Mouse (Mus musculus): ENCODE data around the gene Zfhx3. TPM values are rescaled to one million over a fixed set of nuclear protein-coding genes. Genes with fewer than 3 reads are reported as not detected.
A peak's percentile ranks its signal among the peaks of the same experiment; 100 is the strongest.

Zfhx3 gene
- polyA plus RNA-seq, 1 experiment from 2014 or later = 15.7 TPM

DNA sequence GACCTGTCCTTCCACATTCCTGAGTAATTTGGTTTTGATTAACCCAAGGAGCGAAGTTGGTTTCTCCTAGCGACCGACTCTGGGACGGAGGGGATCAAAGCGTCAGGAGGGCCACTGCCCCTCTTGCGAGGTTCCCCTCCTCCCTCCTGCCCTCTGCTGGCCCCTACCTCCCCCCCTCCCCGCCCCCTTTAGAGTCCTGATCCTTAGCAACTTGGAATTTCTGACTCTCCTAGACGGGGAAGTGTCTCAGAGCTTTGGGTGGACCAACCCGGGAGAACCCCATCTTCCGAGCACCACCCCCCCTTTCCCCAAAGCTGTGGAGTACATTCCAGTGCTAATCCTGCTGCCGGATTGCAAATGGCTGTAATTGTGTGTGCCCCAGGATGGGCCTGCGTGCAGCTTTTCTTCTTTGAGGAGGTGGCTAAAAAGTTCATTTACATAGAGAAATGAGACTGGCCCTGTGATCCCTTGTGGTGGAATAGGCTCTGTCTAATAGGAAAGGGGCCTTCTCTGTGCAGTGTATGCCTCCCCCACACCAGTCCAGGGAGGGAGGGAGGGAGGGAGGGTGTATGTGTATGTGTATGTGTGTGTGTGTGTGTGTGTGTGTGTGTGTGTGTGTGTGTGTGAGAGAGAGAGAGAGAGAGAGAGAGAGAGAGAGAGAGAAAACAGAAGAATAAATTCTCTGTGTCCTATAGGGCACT, 784.2 kb downstream of the Zfhx3 start:
- DNase-seq (ENCODE audit: low spot score) = no peak
- Histone ChIP-seq H3K27me3 (replicated peaks; ENCODE audit: control insufficient read depth, insufficient read depth, low read length) (no peaks in the 10 kb centered on the region), H3K27ac (ENCODE audit: low read depth) (peak overlapping the region; percentile 35; the same call in 1 of the 2 replicates), H3K4me2 (ENCODE audit: low read length) (peak overlapping the region; percentile 29; the same call in 1 of the 2 replicates), H3K9me3 (ENCODE audit: control insufficient read depth, low read length) (no peaks in the 10 kb centered on the region), H3K4me1 (replicated peaks; ENCODE audit: control insufficient read depth, insufficient read depth, low read length) (peaks cover 80% of the 10 kb centered on the region), H3K9ac (ENCODE audit: low read length) (no peak overlapping the region), H3K36me3 (ENCODE audit: control insufficient read depth, insufficient read depth, low read length) (no peaks in the 10 kb centered on the region), H3K4me3 (ENCODE audit: low read depth, low read length) (no peak overlapping the region)
- peak; percentile 37 for ATAC-seq (replicated peaks; ENCODE audit: low FRiP score, low TSS enrichment, low read depth)
- 21% methylated on average over 12 of the region's 12 CpGs for WGBS

DNA sequence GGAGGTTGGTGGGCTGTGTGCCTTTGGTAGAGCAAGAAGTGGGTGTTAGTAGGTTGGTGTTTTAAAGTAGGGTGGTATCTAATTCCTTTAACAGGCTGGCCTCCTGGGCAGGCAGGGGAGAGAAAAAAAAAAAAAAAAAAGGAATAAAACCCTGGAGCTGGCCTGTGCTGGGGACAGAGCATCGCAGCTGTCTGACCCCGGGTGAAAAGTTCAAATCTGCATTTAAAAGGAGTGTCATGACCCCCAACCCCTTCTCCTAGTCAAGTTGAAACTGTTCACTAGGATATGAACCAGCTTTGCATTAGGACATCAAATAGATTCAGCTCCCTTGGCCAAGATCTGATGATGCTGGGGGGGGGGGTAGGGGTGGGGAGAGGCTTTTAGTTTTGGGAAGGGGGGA, 786.7 kb downstream of the Zfhx3 start:
- DNase-seq (ENCODE audit: low spot score) = no peak
- Histone ChIP-seq H3K4me3 (ENCODE audit: low read depth, low read length) (no peak overlapping the region), H3K4me1 (replicated peaks; ENCODE audit: control insufficient read depth, insufficient read depth, low read length) (peaks cover 81% of the 10 kb centered on the region), H3K36me3 (ENCODE audit: control insufficient read depth, insufficient read depth, low read length) (no peaks in the 10 kb centered on the region), H3K9me3 (ENCODE audit: control insufficient read depth, low read length) (no peaks in the 10 kb centered on the region), H3K27me3 (replicated peaks; ENCODE audit: control insufficient read depth, insufficient read depth, low read length) (no peaks in the 10 kb centered on the region), H3K4me2 (ENCODE audit: low read length) (no peak overlapping the region), H3K9ac (ENCODE audit: low read length) (no peak overlapping the region), H3K27ac (ENCODE audit: low read depth) (no peak overlapping the region)
- WGBS = 10% methylated on average over 2 of the region's 2 CpGs
- no peak for ATAC-seq (replicated peaks; ENCODE audit: low FRiP score, low TSS enrichment, low read depth)

DNA sequence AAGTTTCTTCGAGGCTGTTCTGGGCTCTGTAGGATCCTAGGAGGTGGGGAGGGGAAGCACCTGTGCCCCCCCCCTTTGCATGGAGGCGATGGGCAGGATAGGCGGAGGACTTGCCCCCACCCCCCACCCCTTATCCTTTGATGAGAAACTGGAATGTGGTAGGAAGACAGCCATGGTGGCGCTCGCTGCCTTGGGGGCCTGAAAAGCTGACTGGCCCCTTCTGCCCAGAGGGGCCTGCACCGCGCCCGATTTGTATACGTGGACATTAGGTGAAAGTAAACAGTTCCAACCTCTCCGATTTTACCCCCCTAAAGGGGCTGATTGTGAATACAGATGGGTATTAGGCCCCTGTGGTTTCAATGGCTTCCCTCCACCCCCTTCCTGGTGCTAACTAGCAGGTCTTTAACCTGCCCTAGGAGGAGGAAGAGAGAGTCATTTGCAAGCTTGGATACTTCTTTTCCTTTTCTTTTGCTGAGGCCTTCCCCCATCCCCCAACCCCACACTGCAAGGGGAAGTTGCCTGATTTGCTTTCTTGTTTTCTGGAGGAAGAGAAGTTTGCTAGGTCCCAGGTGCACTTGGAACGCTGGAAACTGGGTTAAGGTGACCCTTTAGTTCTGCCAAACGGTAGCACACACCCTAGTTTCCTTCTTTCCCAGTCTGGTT, 787.4 kb downstream of the Zfhx3 start:
- Histone ChIP-seq H3K4me3 (ENCODE audit: low read depth, low read length) (no peak overlapping the region), H3K36me3 (ENCODE audit: control insufficient read depth, insufficient read depth, low read length) (no peaks in the 10 kb centered on the region), H3K27ac (ENCODE audit: low read depth) (no peak overlapping the region), H3K27me3 (replicated peaks; ENCODE audit: control insufficient read depth, insufficient read depth, low read length) (no peaks in the 10 kb centered on the region), H3K9ac (ENCODE audit: low read length) (no peak overlapping the region), H3K9me3 (ENCODE audit: control insufficient read depth, low read length) (no peaks in the 10 kb centered on the region), H3K4me1 (replicated peaks; ENCODE audit: control insufficient read depth, insufficient read depth, low read length) (peaks cover 82% of the 10 kb centered on the region), H3K4me2 (ENCODE audit: low read length) (no peak overlapping the region)
- DNase-seq (ENCODE audit: low spot score) (no peak), ATAC-seq (replicated peaks; ENCODE audit: low FRiP score, low TSS enrichment, low read depth) (no peak)
- WGBS = 24% methylated on average over 12 of the region's 12 CpGs

DNA sequence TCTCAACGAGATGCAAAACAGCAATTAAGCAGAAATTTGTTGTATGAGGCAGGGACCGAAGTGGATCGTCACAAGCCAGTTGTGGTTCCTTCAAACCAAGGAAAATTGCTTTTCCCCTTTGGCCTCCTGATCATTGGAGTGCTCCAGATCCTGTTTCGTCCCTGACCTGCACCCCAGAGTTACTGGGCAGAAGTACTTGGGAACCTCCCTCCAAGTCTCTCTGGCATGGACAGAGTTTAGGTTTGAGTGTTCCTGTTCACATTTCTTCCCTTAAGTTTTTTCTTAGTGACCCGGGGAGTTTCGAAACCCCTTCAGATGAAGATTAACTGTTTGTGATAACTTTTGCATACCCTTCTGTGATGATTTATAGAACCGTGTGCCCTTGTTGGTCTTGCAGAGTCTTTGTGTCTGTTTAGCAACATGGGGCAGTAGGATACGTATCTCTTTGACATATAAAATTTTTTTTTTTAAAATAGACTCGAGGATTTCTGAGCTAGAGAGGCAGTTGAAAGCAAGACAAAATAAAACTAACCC, 788.5 kb downstream of the Zfhx3 start:
- Histone ChIP-seq H3K9ac (ENCODE audit: low read length) (no peak overlapping the region), H3K4me3 (ENCODE audit: low read depth, low read length) (no peak overlapping the region), H3K9me3 (ENCODE audit: control insufficient read depth, low read length) (no peaks in the 10 kb centered on the region), H3K36me3 (ENCODE audit: control insufficient read depth, insufficient read depth, low read length) (no peaks in the 10 kb centered on the region), H3K4me2 (ENCODE audit: low read length) (no peak overlapping the region), H3K27me3 (replicated peaks; ENCODE audit: control insufficient read depth, insufficient read depth, low read length) (no peaks in the 10 kb centered on the region), H3K27ac (ENCODE audit: low read depth) (no peak overlapping the region), H3K4me1 (replicated peaks; ENCODE audit: control insufficient read depth, insufficient read depth, low read length) (peaks cover 85% of the 10 kb centered on the region)
- DNase-seq (ENCODE audit: low spot score) (no peak), ATAC-seq (replicated peaks; ENCODE audit: low FRiP score, low TSS enrichment, low read depth) (no peak)
- WGBS = 31% methylated on average over 9 of the region's 9 CpGs

DNA sequence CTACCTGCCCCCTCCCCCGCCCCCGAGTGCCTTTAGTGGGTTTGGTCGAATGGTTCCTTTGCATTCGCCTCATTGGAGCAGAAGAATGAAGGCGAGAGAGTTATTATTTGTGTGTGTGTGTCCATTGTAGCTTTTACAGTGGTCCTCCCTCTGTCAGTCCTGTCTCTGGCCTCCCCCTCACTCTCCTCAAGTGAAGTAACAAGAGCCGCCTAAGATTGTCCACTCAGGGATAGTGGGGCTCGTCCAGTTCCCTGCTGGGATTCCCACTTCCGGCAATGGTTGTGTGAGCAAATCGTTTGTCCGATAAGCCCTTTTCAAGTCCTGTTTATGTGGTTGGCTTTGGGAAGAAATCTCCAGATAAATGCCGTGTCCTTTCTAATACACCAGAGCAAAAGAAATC, 790.1 kb downstream of the Zfhx3 start:
- ATAC-seq (replicated peaks; ENCODE audit: low FRiP score, low TSS enrichment, low read depth) (no peak), DNase-seq (ENCODE audit: low spot score) (no peak)
- H3K4me3 ChIP-seq (ENCODE audit: low read depth, low read length) = no peak overlapping the region
- H3K9me3 ChIP-seq (ENCODE audit: control insufficient read depth, low read length) = no peaks in the 10 kb centered on the region
- WGBS = 54% methylated on average over 11 of the region's 11 CpGs
- H3K27me3 ChIP-seq (replicated peaks; ENCODE audit: control insufficient read depth, insufficient read depth, low read length) = no peaks in the 10 kb centered on the region
- H3K4me2 ChIP-seq (ENCODE audit: low read length) = no peak overlapping the region
- H3K27ac ChIP-seq (ENCODE audit: low read depth) = no peak overlapping the region
- H3K36me3 ChIP-seq (ENCODE audit: control insufficient read depth, insufficient read depth, low read length) = no peaks in the 10 kb centered on the region
- H3K4me1 ChIP-seq (replicated peaks; ENCODE audit: control insufficient read depth, insufficient read depth, low read length) = peaks cover 92% of the 10 kb centered on the region
- H3K9ac ChIP-seq (ENCODE audit: low read length) = no peak overlapping the region

DNA sequence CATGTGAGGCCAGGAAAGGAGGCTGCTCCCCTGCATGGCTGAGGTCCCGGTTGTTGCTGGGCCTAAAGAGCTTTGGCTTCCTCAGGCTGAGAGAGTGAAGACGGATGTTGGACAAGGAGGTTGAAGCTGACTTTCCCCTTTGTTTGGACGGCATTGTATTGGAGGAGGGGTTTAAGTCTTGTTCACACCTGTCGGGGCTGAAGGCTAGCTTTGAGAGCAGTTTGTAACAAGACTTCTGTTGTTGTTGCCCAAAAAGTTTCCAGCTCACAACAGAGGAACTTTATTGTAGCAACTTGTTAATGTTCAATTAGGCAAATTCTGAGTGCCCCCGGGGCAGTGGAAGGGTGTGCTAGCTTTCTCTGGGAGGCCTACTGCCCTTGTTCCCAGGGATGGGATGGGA, 790.9 kb downstream of the Zfhx3 start:
- Histone ChIP-seq H3K27me3 (replicated peaks; ENCODE audit: control insufficient read depth, insufficient read depth, low read length) (no peaks in the 10 kb centered on the region), H3K4me1 (replicated peaks; ENCODE audit: control insufficient read depth, insufficient read depth, low read length) (peaks cover 92% of the 10 kb centered on the region), H3K9me3 (ENCODE audit: control insufficient read depth, low read length) (no peaks in the 10 kb centered on the region), H3K4me3 (ENCODE audit: low read depth, low read length) (no peak overlapping the region), H3K27ac (ENCODE audit: low read depth) (no peak overlapping the region), H3K4me2 (ENCODE audit: low read length) (no peak overlapping the region), H3K9ac (ENCODE audit: low read length) (no peak overlapping the region), H3K36me3 (ENCODE audit: control insufficient read depth, insufficient read depth, low read length) (no peaks in the 10 kb centered on the region)
- DNase-seq (ENCODE audit: low spot score) = no peak
- WGBS = 55% methylated on average over 5 of the region's 5 CpGs
- ATAC-seq (replicated peaks; ENCODE audit: low FRiP score, low TSS enrichment, low read depth) = no peak

DNA sequence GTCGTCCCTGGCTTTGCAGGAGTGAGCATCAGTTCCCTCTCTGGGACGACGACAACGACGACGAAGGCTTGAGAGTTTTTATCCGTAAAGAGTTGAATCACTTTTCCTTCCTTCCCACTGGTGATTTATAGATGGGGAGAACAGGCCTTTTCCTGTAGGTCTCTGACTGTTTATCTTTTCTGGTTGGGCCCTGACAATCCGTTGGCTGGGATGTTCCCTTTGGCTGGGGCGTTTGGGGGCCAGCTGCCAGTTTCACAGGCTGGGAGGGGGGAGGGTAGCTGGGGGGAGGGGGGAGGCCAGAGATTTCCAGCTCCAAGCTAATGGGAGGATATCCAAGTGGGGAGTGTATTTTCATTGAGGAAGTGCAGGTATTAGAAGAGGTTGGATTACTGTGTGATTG, 794.0 kb downstream of the Zfhx3 start:
- Histone ChIP-seq H3K9ac (ENCODE audit: low read length) (no peak overlapping the region), H3K9me3 (ENCODE audit: control insufficient read depth, low read length) (no peaks in the 10 kb centered on the region), H3K4me1 (replicated peaks; ENCODE audit: control insufficient read depth, insufficient read depth, low read length) (peaks cover 68% of the 10 kb centered on the region), H3K36me3 (ENCODE audit: control insufficient read depth, insufficient read depth, low read length) (no peaks in the 10 kb centered on the region), H3K4me2 (ENCODE audit: low read length) (peak overlapping the region; percentile 14; the same call in 1 of the 2 replicates), H3K4me3 (ENCODE audit: low read depth, low read length) (no peak overlapping the region), H3K27me3 (replicated peaks; ENCODE audit: control insufficient read depth, insufficient read depth, low read length) (no peaks in the 10 kb centered on the region), H3K27ac (ENCODE audit: low read depth) (peak overlapping the region; percentile 73)
- ATAC-seq (replicated peaks; ENCODE audit: low FRiP score, low TSS enrichment, low read depth) (no peak), DNase-seq (ENCODE audit: low spot score) (no peak)
- 8% methylated on average over 9 of the region's 9 CpGs for WGBS

DNA sequence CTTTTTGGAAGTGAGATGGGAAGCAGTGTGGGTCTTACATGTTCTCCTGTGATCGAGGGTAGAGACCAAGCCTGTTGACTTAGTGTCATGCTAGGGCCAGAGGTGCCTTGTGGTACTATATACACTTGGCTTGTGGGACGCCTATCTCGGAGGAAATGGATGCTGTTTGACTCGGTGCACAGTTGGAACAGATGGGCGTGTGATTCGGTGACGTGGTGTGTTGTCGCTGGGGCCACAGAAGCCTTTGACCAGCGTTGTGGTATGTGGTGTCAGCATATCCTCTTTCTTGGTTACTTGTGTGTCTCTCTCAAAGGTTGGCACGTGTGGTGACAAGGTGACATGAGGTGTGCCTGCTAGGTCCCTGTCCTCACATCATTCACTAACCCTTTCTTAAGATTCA, 795.7 kb downstream of the Zfhx3 start:
- H3K4me1 ChIP-seq (replicated peaks; ENCODE audit: control insufficient read depth, insufficient read depth, low read length) = peaks cover 67% of the 10 kb centered on the region
- no peak overlapping the region for H3K4me3 ChIP-seq (ENCODE audit: low read depth, low read length)
- no peak overlapping the region for H3K9ac ChIP-seq (ENCODE audit: low read length)
- H3K4me2 ChIP-seq (ENCODE audit: low read length) = no peak overlapping the region
- H3K27me3 ChIP-seq (replicated peaks; ENCODE audit: control insufficient read depth, insufficient read depth, low read length) = no peaks in the 10 kb centered on the region
- no peak for ATAC-seq (replicated peaks; ENCODE audit: low FRiP score, low TSS enrichment, low read depth)
- no peaks in the 10 kb centered on the region for H3K9me3 ChIP-seq (ENCODE audit: control insufficient read depth, low read length)
- 83% methylated on average over 10 of the region's 10 CpGs for WGBS
- H3K27ac ChIP-seq (ENCODE audit: low read depth) = no peak overlapping the region
- H3K36me3 ChIP-seq (ENCODE audit: control insufficient read depth, insufficient read depth, low read length) = no peaks in the 10 kb centered on the region
- DNase-seq (ENCODE audit: low spot score) = no peak
